In the genomic region with DNA sequence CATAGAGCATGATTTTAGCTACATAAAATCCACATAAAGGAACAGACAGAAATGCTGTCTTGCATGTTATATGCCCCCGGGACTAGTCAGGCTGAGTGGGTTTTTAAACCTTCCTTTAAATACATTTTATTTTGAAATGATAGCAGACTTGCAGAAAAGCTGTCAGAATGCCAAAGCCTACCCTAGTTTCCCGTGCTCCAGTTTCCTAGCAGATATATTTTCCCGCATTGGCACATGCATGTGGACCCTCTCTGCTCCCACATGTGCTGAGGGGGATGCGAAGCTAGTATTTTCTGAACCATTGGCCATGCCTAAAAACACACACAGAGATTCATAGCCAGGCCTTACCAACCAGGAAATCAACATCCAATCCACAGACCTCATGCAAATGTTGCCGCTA, we compare ENCODE assay signal across 24 mouse cellular contexts.
DNase-seq lines count a peak whose midpoint lies in the region; ATAC-seq lines count a peak whose summit lies in the region.
"Had no signal": no experiment of that assay in that cellular context is flagged by ENCODE, and none has a peak within 500 bp of the region (broad histone marks: within the 10 kb centered on the region; RNA-seq: fewer than 3 reads in every experiment).

No protein-coding gene starts in this region.

- H3K27me3 ChIP-seq in embryonic facial prominence, embryonic 13.5 days, result no peaks in the 10 kb centered on the region
- peaks cover 20% of the 10 kb centered on the region for H3K27me3 ChIP-seq in embryonic facial prominence, embryonic 10.5 days (replicated peaks; ENCODE audit: low read depth, poor library complexity, severe bottlenecking)
- H3K27me3 ChIP-seq: forebrain, embryonic 13.5 days had no signal

- WGBS in embryonic facial prominence, embryonic 13.5 days, result 44% methylated on average over 5 of the region's 5 CpGs
- 86% methylated on average over 5 of the region's 5 CpGs for WGBS in embryonic facial prominence, embryonic 10.5 days

- DNase-seq in embryonic facial prominence, embryonic 10.5 days (ENCODE audit: low spot score), result no peak
- DNase-seq in layer of hippocampus, postnatal 14 days (ENCODE audit: low spot score in 2 of 2), result peak; percentile 9 to 27
- no peak for DNase-seq in layer of hippocampus, postnatal 10 days (ENCODE audit: low spot score in 2 of 2)
- DNase-seq in right cerebral cortex, postnatal 10 days (ENCODE audit: low spot score in 2 of 2), result peak; percentile 52 to 63
- no peak for DNase-seq in right cerebral cortex, postnatal 25 days
- DNase-seq in cerebellum, postnatal 25 days, result no peak
- DNase-seq: adrenal gland, adult 8-10 months; adrenal gland, postnatal 36 days; B cell, adult 2 months; cerebellum, adult 11-12 months; cerebellum, adult 9-10 months; cerebellum, postnatal 36 days; gastrocnemius, postnatal 10 days; heart, adult 18-20 months; heart, postnatal 10 days; heart, postnatal 4 days had no signal

- H3K9me3 ChIP-seq in embryonic facial prominence, embryonic 13.5 days, result no peaks in the 10 kb centered on the region
- no peaks in the 10 kb centered on the region for H3K9me3 ChIP-seq in embryonic facial prominence, embryonic 10.5 days
- H3K9me3 ChIP-seq: forebrain, embryonic 13.5 days; G1E; heart, embryonic 10.5 days; hindbrain, embryonic 12.5 days had no signal

- H3K4me1 ChIP-seq in embryonic facial prominence, embryonic 13.5 days, result peaks cover 35% of the 10 kb centered on the region
- peaks cover 9% of the 10 kb centered on the region for H3K4me1 ChIP-seq in embryonic facial prominence, embryonic 10.5 days
- H3K4me1 ChIP-seq: forebrain, embryonic 13.5 days had no signal

- peak overlapping the region; percentile 77 for H3K27ac ChIP-seq in embryonic facial prominence, embryonic 13.5 days
- H3K27ac ChIP-seq in embryonic facial prominence, embryonic 10.5 days (replicated peaks), result no peak overlapping the region
- H3K27ac ChIP-seq: forebrain, embryonic 13.5 days; heart, embryonic 10.5 days; hindbrain, embryonic 12.5 days had no signal

- H3K4me2 ChIP-seq in embryonic facial prominence, embryonic 13.5 days, result no peak overlapping the region
- H3K4me2 ChIP-seq: forebrain, embryonic 13.5 days; hindbrain, embryonic 12.5 days had no signal

- H3K4me3 ChIP-seq in embryonic facial prominence, embryonic 13.5 days, result no peak overlapping the region
- no peak overlapping the region for H3K4me3 ChIP-seq in embryonic facial prominence, embryonic 10.5 days
- H3K4me3 ChIP-seq: forebrain, embryonic 13.5 days; heart, embryonic 10.5 days; hindbrain, embryonic 12.5 days had no signal

- no peak for ATAC-seq in embryonic facial prominence, embryonic 13.5 days (ENCODE audit: insufficient number of reproducible peaks, insufficient read depth, low FRiP score, low TSS enrichment, low read depth)
- ATAC-seq: CD4-positive, CD25-positive, alpha-beta regulatory T cell, adult 4 months; forebrain, embryonic 13.5 days; hindbrain, embryonic 16.5 days; inflammation-experienced regulatory T-cells, adult 6 months had no signal

- H3K9ac ChIP-seq in embryonic facial prominence, embryonic 13.5 days, result no peak overlapping the region
- H3K9ac ChIP-seq: forebrain, embryonic 13.5 days; hindbrain, embryonic 12.5 days had no signal

- H3K36me3 ChIP-seq in embryonic facial prominence, embryonic 13.5 days, result no peaks in the 10 kb centered on the region
- H3K36me3 ChIP-seq in embryonic facial prominence, embryonic 10.5 days (replicated peaks), result no peaks in the 10 kb centered on the region
- H3K36me3 ChIP-seq: G1E; heart, embryonic 10.5 days; hindbrain, embryonic 12.5 days had no signal

Comparison
In these comparisons a context has a peak if more than half of its experiments do, and no peak if none do; other contexts are left out.
1. DNase-seq: peak in layer of hippocampus, postnatal 14 days (2 of 2) and right cerebral cortex, postnatal 10 days (2 of 2); none in embryonic facial prominence, embryonic 10.5 days (single experiment), layer of hippocampus, postnatal 10 days (0 of 2), right cerebral cortex, postnatal 25 days (single experiment) and cerebellum, postnatal 25 days (0 of 2).